Mouse (Mus musculus): ENCODE data around the gene Plekha7.

DNA sequence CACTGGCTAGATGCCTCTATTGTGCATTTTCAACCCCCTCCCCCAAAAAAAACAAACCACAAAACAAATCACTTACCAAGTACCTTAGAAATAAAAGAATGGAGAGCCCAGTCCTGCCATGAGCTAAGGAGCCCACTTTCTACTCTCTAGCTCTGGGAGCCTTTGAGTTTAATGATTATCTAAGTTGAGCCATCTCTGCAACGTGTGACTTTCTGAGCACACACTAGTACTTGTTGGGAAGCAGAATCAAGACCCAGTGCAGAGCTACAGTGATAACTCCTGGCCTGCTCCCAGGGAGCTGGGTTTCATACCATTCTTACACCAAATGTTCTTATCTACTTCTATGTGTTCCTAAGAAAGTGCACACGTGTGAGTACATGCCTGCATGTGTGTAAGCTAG is 102.7 kb downstream of the Plekha7 start:
- no peak for TF ChIP-seq CTCF (IDR thresholded peaks at IDR 0.05; ENCODE audit: low read depth, low read length)
- TF ChIP-seq POLR2A (IDR thresholded peaks at IDR 0.05; ENCODE audit: extremely low read depth, insufficient read depth, low read length): no peak
